Mouse (Mus musculus): ENCODE results near the gene Adamtsl3. TPM values are rescaled to one million over a fixed set of nuclear protein-coding genes. Genes with fewer than 3 reads are reported as not detected.

Gene Adamtsl3
- total and polyA plus RNA-seq, 3 experiments, result 2.0 to 9.2 (median 6.2) TPM

GRCm38 (mm10) chr7:82625342-82625741 lies 289.8 kb downstream of the Adamtsl3 start:
- H3K4me1 ChIP-seq (ENCODE audit: control insufficient read depth, insufficient read depth, low read length), result no peaks in the 10 kb centered on the region
- peak in 1 of 2 experiments; percentile 54 for DNase-seq

DNA sequence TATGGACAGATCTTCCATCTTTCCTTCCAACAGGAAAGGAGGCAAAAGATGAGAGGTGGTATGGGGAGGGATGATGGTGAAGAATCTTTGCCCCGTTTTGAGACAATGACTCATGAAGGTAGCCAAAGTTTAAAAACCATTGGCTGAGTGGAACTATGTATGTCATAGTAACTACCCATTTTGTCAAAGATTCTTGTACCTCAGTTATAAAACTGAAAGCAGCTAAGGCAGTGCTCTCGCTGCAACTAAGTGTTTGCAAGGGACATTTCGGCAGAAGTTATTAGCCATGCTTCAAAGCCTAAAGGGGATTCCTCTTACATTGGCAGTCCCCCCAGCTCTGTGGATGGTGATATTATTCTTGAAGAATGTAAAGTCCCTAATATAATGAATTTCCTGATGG lies 311.7 kb downstream of the Adamtsl3 start:
- intact Hi-C loops (cut with DNase I), result no loop called here
- 89% methylated on average over 3 of the region's 3 CpGs for WGBS
- Histone ChIP-seq H3K36me3 (ENCODE audit: control insufficient read depth, insufficient read depth, low read length) (no peaks in the 10 kb centered on the region), H3K27me3 (ENCODE audit: control insufficient read depth, insufficient read depth, low read length) (no peaks in the 10 kb centered on the region), H3K4me1 (ENCODE audit: control insufficient read depth, insufficient read depth, low read length) (peaks cover 3% of the 10 kb centered on the region), H3K27ac (no peak overlapping the region), H3K79me2 (replicated peaks; ENCODE audit: control insufficient read depth, insufficient read depth, low read length) (no peaks in the 10 kb centered on the region), H3K9ac (ENCODE audit: low read depth, low read length) (no peak overlapping the region), H3K4me3 (no peak overlapping the region)
- TF ChIP-seq POLR2A (IDR thresholded peaks at IDR 0.05; ENCODE audit: insufficient read depth, low read depth, low read length), result no peak
- no peak for TF ChIP-seq CTCF (IDR thresholded peaks at IDR 0.05)
- no peak for TF ChIP-seq EP300 (IDR thresholded peaks at IDR 0.05; ENCODE audit: insufficient read depth, low read depth, low read length)
- no peak for DNase-seq

More at GRCm38 (mm10) chr7:82625342-82625741, 289.8 kb downstream of the Adamtsl3 start:
- Histone ChIP-seq H3K4me3 (no peak overlapping the region), H3K9ac (ENCODE audit: low read depth, low read length) (no peak overlapping the region), H3K79me2 (replicated peaks; ENCODE audit: control insufficient read depth, insufficient read depth, low read length) (no peaks in the 10 kb centered on the region), H3K27me3 (ENCODE audit: control insufficient read depth, insufficient read depth, low read length) (no peaks in the 10 kb centered on the region), H3K36me3 (ENCODE audit: control insufficient read depth, insufficient read depth, low read length) (no peaks in the 10 kb centered on the region), H3K27ac (no peak overlapping the region)
- 14% methylated on average over 7 of the region's 7 CpGs for WGBS
- intact Hi-C loops (cut with DNase I), result no loop called here
- TF ChIP-seq EP300 (IDR thresholded peaks at IDR 0.05; ENCODE audit: insufficient read depth, low read depth, low read length) (no peak), POLR2A (IDR thresholded peaks at IDR 0.05; ENCODE audit: insufficient read depth, low read depth, low read length) (no peak), CTCF (IDR thresholded peaks at IDR 0.05) (no peak)

GRCm38 (mm10) chr7:82647909-82648308 lies 312.4 kb downstream of the Adamtsl3 start:
- intact Hi-C loops (cut with DNase I), result no loop called here
- 32% methylated on average over 4 of the region's 4 CpGs for WGBS
- no peaks in the 10 kb centered on the region for H3K27me3 ChIP-seq (ENCODE audit: control insufficient read depth, insufficient read depth, low read length)
- H3K36me3 ChIP-seq (ENCODE audit: control insufficient read depth, insufficient read depth, low read length), result no peaks in the 10 kb centered on the region
- no peak overlapping the region for H3K27ac ChIP-seq
- peak overlapping the region; percentile 69 for H3K4me3 ChIP-seq
- no peak overlapping the region; the same call in 1 of the 2 replicates for H3K9ac ChIP-seq (ENCODE audit: low read depth, low read length)
- no peak for DNase-seq
- no peak for TF ChIP-seq POLR2A (IDR thresholded peaks at IDR 0.05; ENCODE audit: insufficient read depth, low read depth, low read length)
- no peak for TF ChIP-seq CTCF (IDR thresholded peaks at IDR 0.05)
- TF ChIP-seq EP300 (IDR thresholded peaks at IDR 0.05; ENCODE audit: insufficient read depth, low read depth, low read length), result no peak
- H3K79me2 ChIP-seq (replicated peaks; ENCODE audit: control insufficient read depth, insufficient read depth, low read length), result no peaks in the 10 kb centered on the region
- H3K4me1 ChIP-seq (ENCODE audit: control insufficient read depth, insufficient read depth, low read length), result peaks cover 3% of the 10 kb centered on the region

GRCm38 (mm10) chr7:82648353-82649080 lies 313.0 kb downstream of the Adamtsl3 start, which contains the start of the genes Saxo2 and Efl1:
Gene Saxo2 (minus strand): TSS chr7:82648528.
Gene Efl1 (plus strand): TSS chr7:82648614.
- intact Hi-C loops (cut with DNase I), result no loop called here
- Histone ChIP-seq H3K4me3 (peak within 1 kb of the TSS; percentile 69), H3K36me3 (ENCODE audit: control insufficient read depth, insufficient read depth, low read length) (no peaks in the 10 kb centered on the region), H3K9ac (ENCODE audit: low read depth, low read length) (peak within 1 kb of the TSS; percentile 81), H3K27ac (peak within 1 kb of the TSS; percentile 63), H3K4me1 (ENCODE audit: control insufficient read depth, insufficient read depth, low read length) (peaks cover 3% of the 10 kb centered on the region), H3K79me2 (replicated peaks; ENCODE audit: control insufficient read depth, insufficient read depth, low read length) (no peaks in the 10 kb centered on the region), H3K27me3 (ENCODE audit: control insufficient read depth, insufficient read depth, low read length) (no peaks in the 10 kb centered on the region)
- WGBS, result under 1% methylated on average over 46 of the region's 46 CpGs
- DNase-seq, result peak; percentile 94
- TF ChIP-seq EP300 (IDR thresholded peaks at IDR 0.05; ENCODE audit: insufficient read depth, low read depth, low read length), result no peak
- 0 out of 2 replicates have a peak, but pooled peaks have one; percentile 38 for TF ChIP-seq POLR2A (IDR thresholded peaks at IDR 0.05; ENCODE audit: insufficient read depth, low read depth, low read length)

GRCm38 (mm10) chr7:82649081-82649445 lies 313.6 kb downstream of the Adamtsl3 start:
- Histone ChIP-seq H3K27ac (no peak overlapping the region), H3K27me3 (ENCODE audit: control insufficient read depth, insufficient read depth, low read length) (no peaks in the 10 kb centered on the region), H3K4me3 (peak overlapping the region; percentile 39), H3K4me1 (ENCODE audit: control insufficient read depth, insufficient read depth, low read length) (peaks cover 3% of the 10 kb centered on the region), H3K79me2 (replicated peaks; ENCODE audit: control insufficient read depth, insufficient read depth, low read length) (no peaks in the 10 kb centered on the region), H3K9ac (ENCODE audit: low read depth, low read length) (peak overlapping the region; percentile 81), H3K36me3 (ENCODE audit: control insufficient read depth, insufficient read depth, low read length) (no peaks in the 10 kb centered on the region)
- WGBS, result 5% methylated on average over 6 of the region's 6 CpGs
- intact Hi-C loops (cut with DNase I), result no loop called here
- DNase-seq, result no peak
- no peak for TF ChIP-seq POLR2A (IDR thresholded peaks at IDR 0.05; ENCODE audit: insufficient read depth, low read depth, low read length)
- no peak for TF ChIP-seq EP300 (IDR thresholded peaks at IDR 0.05; ENCODE audit: insufficient read depth, low read depth, low read length)
- no peak for TF ChIP-seq CTCF (IDR thresholded peaks at IDR 0.05)

Other genes with a start within 250 kb of the Adamtsl3 start
- gene Sh3gl3, start 161.9 kb upstream of the Adamtsl3 start, total RNA-seq (2021), result under 1 TPM; 0.45 to 0.70 TPM
- 0.27 and 1.4 TPM in 2 replicates for gene Sh3gl3, start 161.9 kb upstream of the Adamtsl3 start, polyA plus RNA-seq (2012; rRNA removed)

Data from heart, adult 2 months (tissue).